Mouse (Mus musculus): ENCODE measurements around the gene Kcnc4. TPM values are rescaled to one million over a fixed set of nuclear protein-coding genes. Genes with fewer than 3 reads are reported as not detected.

The Kcnc4 gene
- polyA plus RNA-seq, 1 experiment = 0.14 TPM

DNA sequence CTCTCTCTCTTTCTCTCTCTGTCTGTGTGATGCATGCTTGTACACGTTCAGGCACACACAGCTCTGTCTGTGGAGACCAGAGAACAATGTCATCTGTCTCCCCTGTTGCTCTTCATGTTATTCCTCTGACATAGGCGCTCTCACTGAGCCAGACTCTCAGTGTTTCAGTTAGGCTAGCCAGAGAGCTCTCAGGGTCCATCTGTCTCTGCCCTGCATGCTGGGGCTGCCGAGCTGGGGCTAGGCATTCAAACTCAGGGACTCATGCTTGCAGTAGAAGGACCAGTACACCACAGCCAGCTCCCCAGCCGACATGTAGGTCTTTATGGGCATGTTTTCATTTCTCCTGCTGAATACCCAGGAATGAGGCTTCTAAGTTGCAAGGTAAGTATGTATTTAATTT is 68.2 kb downstream of the Kcnc4 start:
- Histone ChIP-seq H3K4me1 (ENCODE audit: control insufficient read depth, insufficient read depth, insufficient read length) (no peaks in the 10 kb centered on the region), H3K36me3 (ENCODE audit: control insufficient read depth, insufficient read depth, low read length) (no peaks in the 10 kb centered on the region), H3K4me3 (ENCODE audit: extremely low read depth, insufficient read depth, insufficient read length) (no peak overlapping the region), H3K27me3 (ENCODE audit: control insufficient read depth, insufficient read depth, low read length) (no peaks in the 10 kb centered on the region), H3K27ac (ENCODE audit: insufficient read depth, low read length) (no peak overlapping the region)
- WGBS = 54% methylated on average over 4 of the region's 4 CpGs
- no peak for TF ChIP-seq POLR2A (IDR thresholded peaks at IDR 0.05; ENCODE audit: low read depth, low read length)
- TF ChIP-seq CTCF (IDR thresholded peaks at IDR 0.05; ENCODE audit: extremely low read depth, insufficient read depth, insufficient read length, insufficient replicate concordance) = no peak
- DNase-seq (ENCODE audit: low read depth in 1 of 2, low spot score in 2 of 2) = no peak

Other genes with a start within 250 kb of the Kcnc4 start
- 0.22 and 0.33 TPM in 2 replicates for gene Cym, start 237.8 kb downstream of the Kcnc4 start, polyA plus RNA-seq (2012; rRNA removed)
- not detected in 2 replicates for gene A630076J17Rik, start 228.9 kb downstream of the Kcnc4 start, polyA plus RNA-seq (2012; rRNA removed)
- not detected in 2 replicates for gene Prok1, start 219.8 kb downstream of the Kcnc4 start, polyA plus RNA-seq (2012; rRNA removed)
- 54.0 and 59.0 TPM in 2 replicates for gene Lamtor5, start 180.7 kb downstream of the Kcnc4 start, polyA plus RNA-seq (2012; rRNA removed)
- gene Slc16a4, start 168.3 kb downstream of the Kcnc4 start, polyA plus RNA-seq (2012; rRNA removed) = 0.04 and 0.05 TPM in 2 replicates
- gene Rbm15, start 125.9 kb downstream of the Kcnc4 start, polyA plus RNA-seq (2012; rRNA removed) = 8.1 and 9.0 TPM in 2 replicates
- 0.19 and 0.29 TPM in 2 replicates for gene Slc6a17, start 58.5 kb upstream of the Kcnc4 start, polyA plus RNA-seq (2012; rRNA removed)
- not detected in 2 replicates for gene Ubl4b, start 95.5 kb upstream of the Kcnc4 start, polyA plus RNA-seq (2012; rRNA removed)
- not detected in 2 replicates for gene Alx3, start 135.5 kb upstream of the Kcnc4 start, polyA plus RNA-seq (2012; rRNA removed)
- gene Gm10961, start 171.8 kb upstream of the Kcnc4 start, polyA plus RNA-seq (2012; rRNA removed) = not detected in 2 replicates
- 36.0 and 45.6 TPM in 2 replicates for gene Strip1, start 172.1 kb upstream of the Kcnc4 start, polyA plus RNA-seq (2012; rRNA removed)
- gene Ahcyl1, start 237.0 kb upstream of the Kcnc4 start, polyA plus RNA-seq (2012; rRNA removed) = 22.7 and 23.9 TPM in 2 replicates

Measured in spleen, adult 2 months (tissue).